Mouse (Mus musculus) liver, adult 2 months (tissue): ENCODE measurements around the gene Cdx4. TPM values are rescaled to one million over a fixed set of nuclear protein-coding genes. Genes with fewer than 3 reads are reported as not detected.

Source experiments
- DNase-seq: peaks from one replicate; pipeline ENCODE4 v3.0.0-alpha.2; 2011; ENCODE audit warnings: low read depth, low spot score; ENCODE audit errors: extremely low read depth
- H3K27ac ChIP-seq: fragments of 200-500 bp; replicated peaks from 2 replicates; pipeline ENCODE4 v1.5.1; 2012; ENCODE audit warnings: low read depth, mild to moderate bottlenecking, control low read depth, inconsistent platforms, low read length; ENCODE audit not compliant: insufficient read depth
- H3K27me3 ChIP-seq: fragments of 200-500 bp; 2 replicates; pipeline ENCODE4 v1.6.1; 2012; ENCODE audit warnings: mild to moderate bottlenecking, moderate library complexity, low read length, inconsistent platforms; ENCODE audit not compliant: control insufficient read depth, insufficient read depth
- H3K36me3 ChIP-seq: fragments of 200-500 bp; 2 replicates; pipeline ENCODE4 v1.6.1; 2012; ENCODE audit warnings: low read length, inconsistent platforms; ENCODE audit not compliant: control insufficient read depth, insufficient read depth
- H3K4me1 ChIP-seq: fragments of 200-500 bp; 2 replicates; pipeline ENCODE4 v1.6.1; 2011; ENCODE audit warnings: low read length; ENCODE audit not compliant: control insufficient read depth, insufficient read depth
- H3K4me3 ChIP-seq: fragments of 200-500 bp; 2 replicates; pipeline ENCODE4 v1.5.1; 2011; ENCODE audit warnings: low read depth, mild to moderate bottlenecking, control low read depth, low read length, moderate library complexity; ENCODE audit not compliant: insufficient read depth
- H3K79me2 ChIP-seq: fragments of 200-500 bp; 2 replicates; pipeline ENCODE4 v1.6.1; 2012; ENCODE audit warnings: inconsistent platforms, mild to moderate bottlenecking, low read length, moderate library complexity; ENCODE audit not compliant: control insufficient read depth, insufficient read depth
- H3K9ac ChIP-seq: fragments of 200-500 bp; 2 replicates; pipeline ENCODE4 v1.6.1; 2012; ENCODE audit warnings: low read depth, mild to moderate bottlenecking, control low read depth, inconsistent platforms, low read length
- CTCF ChIP-seq: fragments of 200-500 bp; IDR thresholded peaks from 2 replicates; pipeline ENCODE4 v1.5.1; 2011; ENCODE audit warnings: low read depth, low read length, control low read depth
- POLR2A ChIP-seq: fragments of 200-500 bp; IDR thresholded peaks from 2 replicates; pipeline ENCODE4 v1.6.1; 2011; ENCODE audit warnings: low read length, control low read depth; ENCODE audit not compliant: insufficient read depth; ENCODE audit errors: extremely low read depth
- WGBS: fragments of 180-500 bp; shearing (Covaris S2); methylation state at CpG from one replicate; pipeline ENCODE4 v1.1.7; 2018; 5-methylcytosine and 5-hydroxymethylcytosine counted together
- polyA plus RNA-seq: library from polyadenylated mRNA; depleted of rRNA; stranded (reverse); fragments of >200 nt; gene quantifications from 2 replicates; pipeline ENCODE4 v1.2.3, GENCODE M21; 2012
- total RNA-seq: library from RNA; depleted of rRNA; stranded (reverse); fragments of >200 nt; gene quantifications from 2 replicates; pipeline ENCODE4 v1.2.3, GENCODE M21; 2014

The Cdx4 gene
- total and polyA plus RNA-seq, 2 experiments, result 0.05 to 0.09 TPM

DNA sequence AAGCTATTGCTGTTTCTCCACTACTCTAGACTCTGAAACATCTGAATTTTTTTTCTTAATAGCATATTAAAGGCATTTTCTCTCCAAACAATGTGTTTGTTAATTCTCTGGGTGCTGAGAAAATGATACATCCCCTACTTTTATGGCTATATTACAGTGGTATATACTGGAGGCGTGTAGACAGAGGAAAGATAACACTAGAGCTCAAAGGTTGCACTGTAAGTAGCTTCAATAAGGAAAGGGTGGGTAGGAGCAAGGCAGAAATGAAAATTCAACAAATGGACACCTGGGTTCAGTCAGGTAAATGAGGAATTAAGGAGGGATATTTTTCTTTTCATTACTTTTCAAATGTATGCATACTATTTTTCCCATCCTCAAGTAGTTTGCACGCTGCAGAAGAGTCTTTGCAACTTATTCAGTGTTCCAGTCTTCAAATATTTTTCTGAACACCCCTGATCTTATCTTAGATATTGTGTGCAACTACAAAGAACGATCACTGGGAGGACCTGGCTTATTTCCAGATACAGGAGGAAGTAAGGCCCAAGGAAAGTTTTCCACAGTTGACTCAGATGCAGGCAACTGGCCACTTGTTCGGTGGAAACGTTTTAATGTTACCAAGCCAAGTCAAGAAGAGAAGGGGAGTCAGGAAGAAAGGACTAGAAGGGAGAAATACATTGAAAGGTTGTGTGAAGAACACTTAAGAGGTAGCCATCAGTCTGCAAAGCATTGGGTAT is 10.1 kb downstream of the Cdx4 start:
- Histone ChIP-seq H3K79me2 (no peaks in the 10 kb centered on the region), H3K27ac (no peak overlapping the region), H3K4me1 (peaks cover 1% of the 10 kb centered on the region; the same call in 1 of the 2 replicates), H3K4me3 (no peak overlapping the region), H3K36me3 (no peaks in the 10 kb centered on the region), H3K27me3 (no peaks in the 10 kb centered on the region), H3K9ac (no peak overlapping the region)
- 67% methylated on average over 5 of the region's 5 CpGs for WGBS
- TF ChIP-seq CTCF (no peak), POLR2A (no peak)
- no peak for DNase-seq

DNA sequence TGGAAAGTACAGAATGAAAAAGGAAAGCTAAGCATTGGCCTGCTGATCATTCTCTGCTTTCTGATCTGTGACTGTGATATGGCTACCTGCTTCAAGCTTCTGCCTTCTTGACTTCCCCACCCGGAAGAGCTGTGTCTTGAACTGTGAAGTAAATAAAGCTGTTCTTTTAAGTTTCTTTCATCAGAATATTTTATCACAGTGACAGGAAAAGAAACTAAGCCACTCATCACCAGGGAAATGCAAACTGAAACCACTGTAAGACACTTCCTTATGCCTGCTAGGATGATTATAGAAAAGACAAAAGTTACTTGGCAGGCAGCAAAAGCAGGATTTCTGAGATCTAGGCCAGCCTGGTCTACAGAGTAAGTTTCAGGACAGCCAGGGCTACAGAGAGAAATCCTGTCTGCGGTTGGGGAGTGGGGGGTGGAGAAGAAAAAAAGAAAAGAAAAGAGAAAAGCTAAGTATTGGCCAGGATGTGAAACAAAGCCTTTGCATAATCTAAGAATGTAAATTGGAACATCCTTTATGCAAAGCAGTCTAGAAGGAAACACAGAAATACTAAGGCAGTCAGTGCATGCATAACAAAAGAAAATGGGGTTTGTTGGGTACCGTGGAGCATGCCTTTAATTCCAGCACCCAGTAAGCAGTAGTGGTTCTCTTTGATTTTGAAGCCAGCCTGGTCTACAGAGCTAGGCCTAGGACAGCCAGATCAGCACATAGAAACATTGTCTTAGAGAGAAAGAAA is 20.3 kb downstream of the Cdx4 start:
- TF ChIP-seq CTCF, result no peak
- no peak for TF ChIP-seq POLR2A
- Histone ChIP-seq H3K27ac (no peak overlapping the region), H3K9ac (no peak overlapping the region), H3K36me3 (no peaks in the 10 kb centered on the region), H3K4me3 (no peak overlapping the region), H3K4me1 (no peaks in the 10 kb centered on the region), H3K79me2 (no peaks in the 10 kb centered on the region), H3K27me3 (no peaks in the 10 kb centered on the region)
- 82% methylated on average over 3 of the region's 3 CpGs for WGBS
- DNase-seq, result no peak

DNA sequence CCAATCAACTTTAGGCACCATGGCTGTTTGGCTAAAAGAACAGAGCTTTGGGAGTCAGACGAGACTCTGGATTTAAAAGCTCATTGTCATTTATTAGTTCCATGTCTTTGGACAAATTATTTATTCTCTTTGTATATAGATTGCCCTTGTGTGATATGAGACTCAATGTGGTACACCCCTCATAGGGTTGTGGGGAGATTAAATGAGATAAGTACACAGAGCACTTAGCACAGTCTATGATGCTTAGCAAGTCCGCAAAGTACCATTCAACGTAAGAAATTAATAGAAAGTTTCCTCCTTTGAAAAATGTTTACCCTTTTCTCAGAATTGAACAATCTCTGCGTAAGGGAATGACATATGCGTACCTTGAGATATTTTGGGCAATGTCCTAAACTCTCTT is 34.6 kb downstream of the Cdx4 start:
- no peaks in the 10 kb centered on the region for H3K79me2 ChIP-seq
- H3K27ac ChIP-seq, result no peak overlapping the region
- H3K27me3 ChIP-seq, result no peaks in the 10 kb centered on the region
- WGBS, result 77% methylated on average over 5 of the region's 5 CpGs
- DNase-seq, result no peak
- no peaks in the 10 kb centered on the region for H3K36me3 ChIP-seq
- no peak overlapping the region for H3K9ac ChIP-seq
- H3K4me3 ChIP-seq, result no peak overlapping the region; the same call in 1 of the 2 replicates
- peaks cover 6% of the 10 kb centered on the region; the same call in 1 of the 2 replicates for H3K4me1 ChIP-seq
- TF ChIP-seq POLR2A (no peak), CTCF (no peak)

DNA sequence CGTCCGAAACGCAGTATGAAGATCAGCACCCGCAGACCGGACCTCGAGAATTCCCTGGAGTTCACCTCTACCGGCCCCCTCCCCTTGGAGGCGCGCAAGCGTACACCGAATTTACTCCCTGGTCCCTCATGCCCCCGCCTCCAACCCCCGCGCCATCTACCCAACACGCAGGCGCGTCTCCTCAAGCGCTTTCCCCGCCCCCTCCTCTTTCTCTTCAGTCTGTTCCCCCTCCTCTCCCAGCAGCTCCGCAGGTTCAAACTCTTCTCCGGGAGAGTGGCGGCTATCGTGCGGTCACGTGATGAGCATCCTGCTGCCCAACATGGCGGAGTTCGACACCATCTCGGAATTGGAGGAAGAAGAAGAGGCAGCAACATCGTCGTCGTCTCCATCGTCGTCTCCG is 35.1 kb downstream of the Cdx4 start, which contains the start of gene Chic1:
Gene Chic1 (plus strand): TSS at position 190 of the 400 bp plus-strand sequence.
- Histone ChIP-seq H3K79me2 (no peaks in the 10 kb centered on the region), H3K27me3 (no peaks in the 10 kb centered on the region), H3K36me3 (no peaks in the 10 kb centered on the region), H3K27ac (no peak within 1 kb of the TSS), H3K4me3 (peak within 1 kb of the TSS; percentile 92), H3K9ac (peak within 1 kb of the TSS; percentile 66), H3K4me1 (peaks cover 6% of the 10 kb centered on the region; the same call in 1 of the 2 replicates)
- TF ChIP-seq CTCF (no peak), POLR2A (no peak)
- peak; percentile 18 for DNase-seq
- WGBS, result 3% methylated on average over 29 of the region's 34 CpGs

DNA sequence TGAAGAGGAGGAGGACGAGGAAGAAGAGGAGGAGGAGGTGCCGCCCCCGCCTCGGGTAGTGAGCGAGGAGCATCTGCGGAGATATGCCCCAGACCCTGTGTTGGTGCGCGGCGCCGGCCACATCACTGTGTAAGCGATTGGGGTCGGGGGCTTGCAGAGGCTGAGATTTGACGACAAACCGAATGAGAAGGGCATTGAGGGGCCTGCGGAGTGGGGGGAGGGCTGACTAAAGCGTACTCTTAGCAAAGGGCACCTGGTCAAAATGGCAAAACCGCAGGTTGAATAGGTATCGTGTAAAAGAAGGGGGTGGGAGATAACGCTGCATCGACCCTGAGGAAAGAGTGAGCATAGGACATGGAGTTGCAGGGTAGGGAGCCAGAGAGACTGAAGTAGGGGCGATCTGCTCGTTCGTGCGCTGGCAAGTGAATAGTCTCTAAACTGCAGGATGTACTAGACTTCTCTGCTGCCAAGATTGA is 35.6 kb downstream of the Cdx4 start:
- no peak for DNase-seq
- H3K9ac ChIP-seq, result peak overlapping the region; percentile 66
- peaks cover 6% of the 10 kb centered on the region; the same call in 1 of the 2 replicates for H3K4me1 ChIP-seq
- no peak overlapping the region for H3K27ac ChIP-seq
- TF ChIP-seq POLR2A, result no peak
- no peak for TF ChIP-seq CTCF
- H3K27me3 ChIP-seq, result no peaks in the 10 kb centered on the region
- 2% methylated on average over 24 of the region's 24 CpGs for WGBS
- H3K79me2 ChIP-seq, result no peaks in the 10 kb centered on the region
- peak overlapping the region; percentile 92 for H3K4me3 ChIP-seq
- H3K36me3 ChIP-seq, result no peaks in the 10 kb centered on the region
